Mouse (Mus musculus): ENCODE data around the gene Car7.
A peak's percentile ranks its signal among the peaks of the same experiment; 100 is the strongest.

The Car7 gene

GRCm38 (mm10) chr8:104569559-104569958 lies 35.1 kb downstream of the Car7 start:
- DNase-seq (ENCODE audit: low read depth, low spot score), result peak; percentile 20

GRCm38 (mm10) chr8:104570436-104571343 lies 36.2 kb downstream of the Car7 start:
- peak; percentile 93 for DNase-seq (ENCODE audit: low read depth, low spot score)

GRCm38 (mm10) chr8:104576820-104577219 lies 42.3 kb downstream of the Car7 start:
- DNase-seq (ENCODE audit: low read depth, low spot score), result no peak

- peak; percentile 39 for DNase-seq (ENCODE audit: low read depth, low spot score)
Observed at GRCm38 (mm10) chr8:104577606-104578005, 43.1 kb downstream of the Car7 start.

GRCm38 (mm10) chr8:104584522-104584921 lies 50.0 kb downstream of the Car7 start:
- no peak for DNase-seq (ENCODE audit: low read depth, low spot score)

- DNase-seq (ENCODE audit: low read depth, low spot score), result no peak
Observed at GRCm38 (mm10) chr8:104590284-104590683, 55.8 kb downstream of the Car7 start.

- DNase-seq (ENCODE audit: low read depth, low spot score), result peak; percentile 99
Observed at GRCm38 (mm10) chr8:104591133-104591834, 56.8 kb downstream of the Car7 start, which contains the start of gene Pdp2. TSS of gene Pdp2 (plus strand) at chr8:104591451.

- no peak for DNase-seq (ENCODE audit: low read depth, low spot score)
Observed at GRCm38 (mm10) chr8:104591856-104592255, 57.4 kb downstream of the Car7 start.

- DNase-seq (ENCODE audit: low read depth, low spot score), result no peak
Observed at GRCm38 (mm10) chr8:104592566-104592965, 58.1 kb downstream of the Car7 start.

- no peak for DNase-seq (ENCODE audit: low read depth, low spot score)
Observed at GRCm38 (mm10) chr8:104593536-104594325, 59.2 kb downstream of the Car7 start.

- DNase-seq (ENCODE audit: low read depth, low spot score), result no peak
Observed at GRCm38 (mm10) chr8:104594611-104595362, 60.3 kb downstream of the Car7 start.

GRCm38 (mm10) chr8:104595773-104596536 lies 61.5 kb downstream of the Car7 start:
- DNase-seq (ENCODE audit: low read depth, low spot score), result peak; percentile 69

- DNase-seq (ENCODE audit: low read depth, low spot score), result no peak
Observed at GRCm38 (mm10) chr8:104597656-104598055, 63.2 kb downstream of the Car7 start.

- no peak for DNase-seq (ENCODE audit: low read depth, low spot score)
Observed at GRCm38 (mm10) chr8:104598496-104598895, 64.0 kb downstream of the Car7 start.

Measured in A20 (cell line).